Mouse (Mus musculus): ENCODE results near the gene Map3k20.

- TF ChIP-seq POLR2A (IDR thresholded peaks at IDR 0.05; ENCODE audit: low read depth, low read length) (no peak), CTCF (IDR thresholded peaks at IDR 0.05; ENCODE audit: extremely low read depth, insufficient read depth, insufficient read length, insufficient replicate concordance) (no peak)
Observed at GRCm38 (mm10) chr2:72405621-72406555, 120.5 kb downstream of the Map3k20 start.
